Mouse (Mus musculus) intestine, embryonic 16.5 days (tissue): ENCODE data around the gene Ntan1. TPM values are rescaled to one million over a fixed set of nuclear protein-coding genes. Genes with fewer than 3 reads are reported as not detected.
"Not testable (repeated sequence)": the region's sequence is repeated elsewhere in the genome, so short reads cannot be mapped to it uniquely, and the experiment has no call there.

Source experiments
- ATAC-seq: fragments of 200-750 bp; cut with Nextera tagmentation; 2 replicates; pipeline ENCODE4 v1.8.0; 2017; ENCODE audit warnings: moderate TSS enrichment, moderate library complexity
- H3K27ac ChIP-seq: fragments of 300-500 bp; sonication (generic); 2 replicates; pipeline ENCODE4 v1.5.1; 2014; ENCODE audit warnings: mild to moderate bottlenecking, low read length
- H3K27me3 ChIP-seq: fragments of 300-500 bp; sonication (generic); replicated peaks from 2 replicates; pipeline ENCODE4 v1.6.1; 2014; ENCODE audit warnings: low read length, control low read depth, mixed read lengths; ENCODE audit not compliant: control insufficient read depth, insufficient read depth
- H3K36me3 ChIP-seq: fragments of 300-500 bp; sonication (generic); 2 replicates; pipeline ENCODE4 v1.6.1; 2014; ENCODE audit warnings: low read length, control low read depth; ENCODE audit not compliant: control insufficient read depth, insufficient read depth
- H3K4me1 ChIP-seq: fragments of 300-500 bp; sonication (generic); 2 replicates; pipeline ENCODE4 v1.6.1; 2014; ENCODE audit warnings: low read length, control low read depth, mixed read lengths; ENCODE audit not compliant: control insufficient read depth, insufficient read depth
- H3K4me2 ChIP-seq: fragments of 300-500 bp; sonication (generic); 2 replicates; pipeline ENCODE4 v1.6.1; 2014; ENCODE audit warnings: low read depth, low read length, control low read depth
- H3K4me3 ChIP-seq: fragments of 300-500 bp; sonication (generic); 2 replicates; pipeline ENCODE4 v1.5.1; 2014; ENCODE audit warnings: mild to moderate bottlenecking, low read length
- H3K9ac ChIP-seq: fragments of 300-500 bp; sonication (generic); 2 replicates; pipeline ENCODE4 v1.6.1; 2014; ENCODE audit warnings: low read depth, low read length
- H3K9me3 ChIP-seq: fragments of 300-500 bp; sonication (generic); 2 replicates; pipeline ENCODE4 v1.6.1; 2016; ENCODE audit warnings: low read length, control low read depth; ENCODE audit not compliant: control insufficient read depth
- WGBS: fragments of 180-500 bp; shearing (Covaris S2); extraction: QIAGEN DNeasy Blood & Tissue Kit; methylation state at CpG from one replicate; pipeline ENCODE4 v1.1.7; 2014; 5-methylcytosine and 5-hydroxymethylcytosine counted together
- polyA plus RNA-seq: library from polyadenylated mRNA; unstranded; fragments of >200 nt; fragmentation: Nextera tagmentation; extraction: Ambion mirVana; gene quantifications from 2 replicates; pipeline ENCODE4 v1.2.1, GENCODE M21; 2015

Gene Ntan1
- polyA plus RNA-seq, 1 experiment from 2014 or later = 143 TPM

GRCm38 (mm10) chr16:13851446-13851845 lies 32.8 kb downstream of the Ntan1 start:
- H3K27ac ChIP-seq = no peak overlapping the region
- H3K4me3 ChIP-seq = no peak overlapping the region
- no peak overlapping the region for H3K9ac ChIP-seq
- no peaks in the 10 kb centered on the region for H3K9me3 ChIP-seq
- WGBS = 95% methylated on average over 4 of the region's 4 CpGs
- H3K4me2 ChIP-seq = no peak overlapping the region
- no peaks in the 10 kb centered on the region for H3K27me3 ChIP-seq
- H3K36me3 ChIP-seq = peaks cover 4% of the 10 kb centered on the region; the same call in 1 of the 2 replicates
- H3K4me1 ChIP-seq = no peaks in the 10 kb centered on the region
- no peak for ATAC-seq

- 90% methylated on average over 4 of the region's 4 CpGs for WGBS
- Histone ChIP-seq H3K4me2 (no peak overlapping the region), H3K4me3 (no peak overlapping the region), H3K36me3 (peaks cover 6% of the 10 kb centered on the region; the same call in 1 of the 2 replicates), H3K27ac (no peak overlapping the region), H3K27me3 (no peaks in the 10 kb centered on the region), H3K4me1 (no peaks in the 10 kb centered on the region), H3K9me3 (no peaks in the 10 kb centered on the region), H3K9ac (no peak overlapping the region)
- ATAC-seq = no peak
Observed at GRCm38 (mm10) chr16:13853886-13854285, 35.2 kb downstream of the Ntan1 start.

- no peak overlapping the region for H3K4me2 ChIP-seq
- peak overlapping the region; percentile 34 for H3K27ac ChIP-seq
- H3K27me3 ChIP-seq = no peaks in the 10 kb centered on the region
- 0 out of 2 replicates have a peak, but pooled peaks cover 3% of the 10 kb centered on the region for H3K36me3 ChIP-seq
- no peak overlapping the region for H3K4me3 ChIP-seq
- no peak overlapping the region for H3K9ac ChIP-seq
- WGBS = 50% methylated on average over 4 of the region's 4 CpGs
- H3K9me3 ChIP-seq = no peaks in the 10 kb centered on the region
- ATAC-seq = peak; percentile 77
- peaks cover 3% of the 10 kb centered on the region; the same call in 1 of the 2 replicates for H3K4me1 ChIP-seq
Observed at GRCm38 (mm10) chr16:13866076-13866475, 47.4 kb downstream of the Ntan1 start.

- no peak overlapping the region for H3K4me3 ChIP-seq
- no peaks in the 10 kb centered on the region for H3K9me3 ChIP-seq
- 69% methylated on average over 5 of the region's 5 CpGs for WGBS
- no peak overlapping the region for H3K9ac ChIP-seq
- no peak overlapping the region for H3K4me2 ChIP-seq
- ATAC-seq = no peak
- no peaks in the 10 kb centered on the region for H3K27me3 ChIP-seq
- H3K27ac ChIP-seq = peak overlapping the region; percentile 34
- H3K4me1 ChIP-seq = peaks cover 3% of the 10 kb centered on the region; the same call in 1 of the 2 replicates
- H3K36me3 ChIP-seq = 0 out of 2 replicates have a peak, but pooled peaks cover 3% of the 10 kb centered on the region
Observed at GRCm38 (mm10) chr16:13866616-13867015, 48.0 kb downstream of the Ntan1 start.

GRCm38 (mm10) chr16:13867406-13867805 lies 48.8 kb downstream of the Ntan1 start:
- H3K27ac ChIP-seq, H3K36me3 ChIP-seq, H3K9ac ChIP-seq, H3K27me3 ChIP-seq, H3K4me3 ChIP-seq, ATAC-seq, H3K4me2 ChIP-seq, H3K9me3 ChIP-seq, H3K4me1 ChIP-seq: not testable (repeated sequence)
- WGBS = 43% methylated on average over 5 of the region's 5 CpGs

- ATAC-seq = 0 out of 2 replicates have a peak, but pooled peaks have one; percentile 31
- H3K27me3 ChIP-seq = no peaks in the 10 kb centered on the region
- 36% methylated on average over 42 of the region's 42 CpGs for whole genome bisulfite sequencing
- no peak overlapping the region for H3K27ac ChIP-seq
- H3K36me3 ChIP-seq = 0 out of 2 replicates have a peak, but pooled peaks cover 3% of the 10 kb centered on the region
- no peak overlapping the region for H3K4me3 ChIP-seq
- no peak overlapping the region for H3K9ac ChIP-seq
- H3K4me1 ChIP-seq = peaks cover 3% of the 10 kb centered on the region; the same call in 1 of the 2 replicates
- H3K9me3 ChIP-seq = no peaks in the 10 kb centered on the region
- H3K4me2 ChIP-seq = no peak overlapping the region
Observed at GRCm38 (mm10) chr16:13867910-13868514, 49.4 kb downstream of the Ntan1 start.

- no peaks in the 10 kb centered on the region for H3K27me3 ChIP-seq
- ATAC-seq = no peak
- H3K4me2 ChIP-seq = no peak overlapping the region
- H3K4me1 ChIP-seq = no peaks in the 10 kb centered on the region
- peaks cover 10% of the 10 kb centered on the region; the same call in 1 of the 2 replicates for H3K36me3 ChIP-seq
- H3K9ac ChIP-seq = no peak overlapping the region
- no peak overlapping the region for H3K27ac ChIP-seq
- H3K9me3 ChIP-seq = no peaks in the 10 kb centered on the region
- H3K4me3 ChIP-seq = no peak overlapping the region
- 89% methylated on average over 4 of the region's 4 CpGs for WGBS
Observed at GRCm38 (mm10) chr16:13875483-13875882, 56.8 kb downstream of the Ntan1 start.

- 9% methylated on average over 3 of the region's 3 CpGs for WGBS
- ATAC-seq = peak; percentile 97
- Histone ChIP-seq H3K4me3 (no peak overlapping the region), H3K36me3 (no peaks in the 10 kb centered on the region), H3K4me2 (no peak overlapping the region), H3K9me3 (no peaks in the 10 kb centered on the region), H3K9ac (no peak overlapping the region), H3K27ac (peak overlapping the region; percentile 83), H3K4me1 (peaks cover 5% of the 10 kb centered on the region; the same call in 1 of the 2 replicates), H3K27me3 (no peaks in the 10 kb centered on the region)
Observed at GRCm38 (mm10) chr16:13883094-13883774, 64.6 kb downstream of the Ntan1 start.
